Mouse (Mus musculus): ENCODE data around the gene Ecm2. TPM values are rescaled to one million over a fixed set of nuclear protein-coding genes. Genes with fewer than 3 reads are reported as not detected.

Gene Ecm2
- total RNA-seq, 2 experiments from 2014 or later, result 6.5 to 7.4 TPM

Other genes starting within 250 kb of the Ecm2 start
- 1 to 10 TPM; 6.8 to 6.9 TPM for gene Fgd3, start 184.5 kb upstream of the Ecm2 start, total RNA-seq (2021)
- 10 to 100 TPM; 54.5 to 59.8 TPM for gene Bicd2, start 163.2 kb upstream of the Ecm2 start, total RNA-seq (2021)
- 10 to 100 TPM; 34.5 to 37.9 TPM for gene Ippk, start 83.6 kb upstream of the Ecm2 start, total RNA-seq (2021)
- 1 to 10 TPM; 1.6 TPM for gene Tes3-ps, start 11.5 kb upstream of the Ecm2 start, total RNA-seq (2021)
- 1 to 10 TPM; 1.2 to 1.7 TPM for gene Aspn, start 39.6 kb downstream of the Ecm2 start, total RNA-seq (2021)
- gene Omd, start 77.7 kb downstream of the Ecm2 start, total RNA-seq (2021), result 1 to 10 TPM in 1 of 2 experiments, under 1 TPM in 1; 0.30 to 1.1 TPM
- gene Ogn, start 103.2 kb downstream of the Ecm2 start, total RNA-seq (2021), result 1 to 10 TPM; 3.7 to 5.4 TPM
- gene Cenpp, start 148.0 kb downstream of the Ecm2 start, total RNA-seq (2021), result 1 to 10 TPM; 1.8 to 2.0 TPM
- gene Nol8, start 148.3 kb downstream of the Ecm2 start, total RNA-seq (2021), result 10 to 100 TPM; 26.5 to 28.4 TPM
- gene Iars, start 177.3 kb downstream of the Ecm2 start, total RNA-seq (2021), result 10 to 100 TPM; 67.3 to 75.3 TPM